Mouse (Mus musculus) cerebral cortex, adult 2 months (tissue): ENCODE data around the gene Snx29.

ENCODE experiments used
- WGBS: fragments of 180-500 bp; shearing (Covaris S2); methylation state at CpG from one replicate; pipeline ENCODE4 v1.1.7; 2018; 5-methylcytosine and 5-hydroxymethylcytosine counted together

The Snx29 gene

GRCm38 (mm10) chr16:11322409-11323323 lies at the start of gene Snx29:
Gene Snx29 (plus strand): TSS chr16:11322908.
- 4% methylated on average over 60 of the region's 61 CpGs for WGBS

- 56% methylated on average over 3 of the region's 3 CpGs for WGBS
Observed at GRCm38 (mm10) chr16:11276888-11277287, 45.8 kb upstream of the Snx29 start.

GRCm38 (mm10) chr16:11278778-11279177 lies 43.9 kb upstream of the Snx29 start:
- 79% methylated on average over 6 of the region's 6 CpGs for WGBS

GRCm38 (mm10) chr16:11282655-11283232 lies 40.0 kb upstream of the Snx29 start:
- WGBS, result 71% methylated on average over 5 of the region's 5 CpGs

GRCm38 (mm10) chr16:11284881-11285280 lies 37.8 kb upstream of the Snx29 start:
- WGBS, result 91% methylated on average over 2 of the region's 2 CpGs

- 83% methylated on average over 2 of the region's 2 CpGs for WGBS
Observed at GRCm38 (mm10) chr16:11285949-11286348, 36.8 kb upstream of the Snx29 start.

- WGBS, result 90% methylated on average over 8 of the region's 8 CpGs
Observed at GRCm38 (mm10) chr16:11288873-11289272, 33.8 kb upstream of the Snx29 start.

- 89% methylated on average over 4 of the region's 4 CpGs for WGBS
Observed at GRCm38 (mm10) chr16:11295583-11295982, 27.1 kb upstream of the Snx29 start.

GRCm38 (mm10) chr16:11297700-11298099 lies 25.0 kb upstream of the Snx29 start:
- 64% methylated on average over 1 of the region's 1 CpGs for WGBS

GRCm38 (mm10) chr16:11305531-11305930 lies 17.2 kb upstream of the Snx29 start:
- WGBS, result 94% methylated on average over 2 of the region's 2 CpGs

GRCm38 (mm10) chr16:11313512-11313911 lies 9.2 kb upstream of the Snx29 start, which contains the start of gene Tnfrsf17:
Gene Tnfrsf17 (plus strand): TSS chr16:11313812.
- WGBS, result 56% methylated on average over 7 of the region's 7 CpGs

- WGBS, result 83% methylated on average over 5 of the region's 5 CpGs
Observed at GRCm38 (mm10) chr16:11315786-11316320, 6.9 kb upstream of the Snx29 start.

GRCm38 (mm10) chr16:11316748-11317147 lies 6.0 kb upstream of the Snx29 start:
- 76% methylated on average over 5 of the region's 5 CpGs for WGBS

GRCm38 (mm10) chr16:11317324-11317723 lies 5.4 kb upstream of the Snx29 start:
- WGBS, result 58% methylated on average over 6 of the region's 6 CpGs

- under 1% methylated on average over 17 of the region's 17 CpGs for WGBS
Observed at GRCm38 (mm10) chr16:11323324-11324051, 780 bp downstream of the Snx29 start.

GRCm38 (mm10) chr16:11330081-11330800 lies 7.5 kb downstream of the Snx29 start:
- WGBS, result 76% methylated on average over 3 of the region's 3 CpGs

GRCm38 (mm10) chr16:11331030-11331429 lies 8.3 kb downstream of the Snx29 start:
- 87% methylated on average over 1 of the region's 1 CpGs for WGBS

- WGBS, result 85% methylated on average over 4 of the region's 4 CpGs
Observed at GRCm38 (mm10) chr16:11343292-11343815, 20.6 kb downstream of the Snx29 start.

GRCm38 (mm10) chr16:11351903-11352302 lies 29.2 kb downstream of the Snx29 start:
- WGBS, result 79% methylated on average over 7 of the region's 7 CpGs

GRCm38 (mm10) chr16:11359173-11359572 lies 36.5 kb downstream of the Snx29 start:
- WGBS, result 90% methylated on average over 5 of the region's 5 CpGs

GRCm38 (mm10) chr16:11359919-11360318 lies 37.2 kb downstream of the Snx29 start:
- 72% methylated on average over 10 of the region's 10 CpGs for WGBS
